Mouse (Mus musculus) forebrain, embryonic 14.5 days (tissue): ENCODE data around the gene Ptprq. TPM values are rescaled to one million over a fixed set of nuclear protein-coding genes. Genes with fewer than 3 reads are reported as not detected.

Source experiments
- microRNA-seq: library from miRNA; unstranded; fragments of <30 nt; microRNA quantifications from one replicate; pipeline ENCODE4, GENCODE M21; 2016
- polyA plus RNA-seq: library from polyadenylated mRNA; unstranded; fragments of >200 nt; fragmentation: Nextera tagmentation; extraction: Ambion mirVana; gene quantifications from 2 replicates; pipeline ENCODE4 v1.2.1, GENCODE M21; 2014

Ptprq gene
- polyA plus RNA-seq, 1 experiment from 2014 or later, result 0.04 TPM

Small RNA genes within 50 kb of the gene (microRNA-seq; reads per million reads assigned to microRNA genes)
- gene Gm44403, result not detected

Other genes with a start within 250 kb of the Ptprq start
- not detected in 2 replicates for gene Myf5, start 233.9 kb downstream of the Ptprq start, polyA plus RNA-seq
- gene Myf6, start 225.3 kb downstream of the Ptprq start, polyA plus RNA-seq, result not detected in 2 replicates
- 0.03 and 0.05 TPM in 2 replicates for gene Otogl, start 192.1 kb upstream of the Ptprq start, polyA plus RNA-seq